Comparison of ENCODE assay signal across 20 mouse cellular contexts in genomic region chr10:111272905-111273304, GRCm38 (mm10). TPM values are rescaled to one million over a fixed set of nuclear protein-coding genes. Genes with fewer than 3 reads are reported as not detected.
DNase-seq lines count a peak whose midpoint lies in the region; ATAC-seq and TF ChIP-seq lines count a peak whose summit lies in the region.
"Had no signal": no experiment of that assay in that cellular context is flagged by ENCODE, and none has a peak within 500 bp of the region (broad histone marks: within the 10 kb centered on the region; RNA-seq: fewer than 3 reads in every experiment).

No protein-coding gene starts in this region.

- no peak overlapping the region for H3K4me2 ChIP-seq in lung, embryonic 14.5 days
- H3K4me2 ChIP-seq in heart, embryonic 16.5 days (ENCODE audit: low read depth, low read length) = no peak overlapping the region
- H3K4me2 ChIP-seq: neural tube, embryonic 15.5 days; stomach, embryonic 15.5 days had no signal

- WGBS in heart, adult 2 months = 40% methylated on average over 11 of the region's 11 CpGs
- WGBS in heart, embryonic 10.5 days = 51% methylated on average over 11 of the region's 11 CpGs
- WGBS in lung, embryonic 14.5 days = 68% methylated on average over 11 of the region's 11 CpGs
- WGBS in heart, embryonic 16.5 days = 50% methylated on average over 11 of the region's 11 CpGs

- DNase-seq in heart, adult 2 months = peak in 1 of 2 experiments; percentile 14
- DNase-seq in heart, embryonic 10.5 days (ENCODE audit: low spot score) = no peak
- DNase-seq in lung, embryonic 14.5 days = peak; percentile 39
- DNase-seq in lung, adult 18-20 months = no peak
- DNase-seq in lung, postnatal 36 days = peak; percentile 28
- DNase-seq in thymus, postnatal 4 days = no peak
- no peak for DNase-seq in gastrocnemius, postnatal 4 days (ENCODE audit: low spot score in 2 of 2)
- DNase-seq: adrenal gland, postnatal 25 days; cerebellum, adult 18-20 months; kidney, postnatal 14 days; liver, postnatal 0 days; right cerebral cortex, postnatal 14 days had no signal

- H3K4me1 ChIP-seq in heart, adult 2 months (ENCODE audit: control insufficient read depth, insufficient read depth, low read length) = peaks cover 3% of the 10 kb centered on the region
- peaks cover 14% of the 10 kb centered on the region for H3K4me1 ChIP-seq in heart, embryonic 10.5 days
- H3K4me1 ChIP-seq in lung, embryonic 14.5 days (ENCODE audit: insufficient read depth) = no peaks in the 10 kb centered on the region
- H3K4me1 ChIP-seq in heart, embryonic 16.5 days (ENCODE audit: control insufficient read depth, insufficient read depth, low read length) = peaks cover 14% of the 10 kb centered on the region
- H3K4me1 ChIP-seq: embryonic facial prominence, embryonic 10.5 days; limb, embryonic 10.5 days; neural tube, embryonic 15.5 days; stomach, embryonic 15.5 days had no signal

- peak overlapping the region; percentile 50 for H3K27ac ChIP-seq in heart, adult 2 months
- H3K27ac ChIP-seq in heart, embryonic 10.5 days = no peak overlapping the region
- H3K27ac ChIP-seq in lung, embryonic 14.5 days (ENCODE audit: low read depth) = 0 out of 2 replicates have a peak overlapping the region, but pooled peaks have one; percentile 42
- H3K27ac ChIP-seq in heart, embryonic 16.5 days (ENCODE audit: low read length) = peak overlapping the region; percentile 74
- H3K27ac ChIP-seq: embryonic facial prominence, embryonic 10.5 days; limb, embryonic 10.5 days; neural tube, embryonic 15.5 days; stomach, embryonic 15.5 days had no signal

- no peak overlapping the region for H3K9ac ChIP-seq in heart, adult 2 months (ENCODE audit: low read depth, low read length)
- H3K9ac ChIP-seq in lung, embryonic 14.5 days = no peak overlapping the region
- H3K9ac ChIP-seq in heart, embryonic 16.5 days (ENCODE audit: low read length) = no peak overlapping the region
- H3K9ac ChIP-seq: liver, postnatal 0 days; neural tube, embryonic 15.5 days; stomach, embryonic 15.5 days had no signal

- H3K27me3 ChIP-seq in heart, adult 2 months (ENCODE audit: control insufficient read depth, insufficient read depth, low read length) = no peaks in the 10 kb centered on the region
- H3K27me3 ChIP-seq in heart, embryonic 10.5 days (ENCODE audit: insufficient read depth, poor library complexity, severe bottlenecking) = no peaks in the 10 kb centered on the region
- no peaks in the 10 kb centered on the region for H3K27me3 ChIP-seq in lung, embryonic 14.5 days (ENCODE audit: insufficient read depth, low read length)
- H3K27me3 ChIP-seq in heart, embryonic 16.5 days (ENCODE audit: control insufficient read depth, insufficient read depth, low read length) = no peaks in the 10 kb centered on the region
- H3K27me3 ChIP-seq: CH12.LX; neural tube, embryonic 15.5 days; stomach, embryonic 15.5 days had no signal

- TF ChIP-seq CTCF in heart, adult 2 months (IDR thresholded peaks at IDR 0.05) = no peak
- TF ChIP-seq CTCF in lung, embryonic 14.5 days (IDR thresholded peaks at IDR 0.05; ENCODE audit: low read depth) = no peak

- no peak for TF ChIP-seq EP300 in heart, adult 2 months (IDR thresholded peaks at IDR 0.05; ENCODE audit: insufficient read depth, low read depth, low read length)

- peaks cover 14% of the 10 kb centered on the region for H3K36me3 ChIP-seq in heart, adult 2 months (ENCODE audit: control insufficient read depth, insufficient read depth, low read length)
- H3K36me3 ChIP-seq in heart, embryonic 10.5 days = peaks cover 35% of the 10 kb centered on the region
- H3K36me3 ChIP-seq in lung, embryonic 14.5 days (ENCODE audit: insufficient read depth) = peaks cover 35% of the 10 kb centered on the region
- H3K36me3 ChIP-seq in heart, embryonic 16.5 days (ENCODE audit: control insufficient read depth, insufficient read depth) = peaks cover 40% of the 10 kb centered on the region
- H3K36me3 ChIP-seq: stomach, embryonic 15.5 days had no signal

- TF ChIP-seq POLR2A in heart, adult 2 months (IDR thresholded peaks at IDR 0.05; ENCODE audit: insufficient read depth, low read depth, low read length) = no peak

- ATAC-seq in lung, embryonic 14.5 days (ENCODE audit: insufficient read depth) = no peak
- peak; percentile 47 for ATAC-seq in heart, embryonic 16.5 days (replicated peaks; ENCODE audit: extremely low read depth, insufficient read depth, low FRiP score)
- ATAC-seq: intestine, embryonic 16.5 days; liver, postnatal 0 days; midbrain, embryonic 16.5 days had no signal

- no peaks in the 10 kb centered on the region for H3K79me2 ChIP-seq in heart, adult 2 months (replicated peaks; ENCODE audit: control insufficient read depth, insufficient read depth, low read length)

- intact Hi-C loops in heart, adult 2 months (cut with DNase I) = loop anchor here (2.0 to 5.0 kb wide), 2 partner anchors 46 to 298 kb away; no protein-coding TSS in a partner anchor

- no peaks in the 10 kb centered on the region for H3K9me3 ChIP-seq in heart, embryonic 10.5 days
- H3K9me3 ChIP-seq in lung, embryonic 14.5 days (ENCODE audit: low read depth, low read length) = no peaks in the 10 kb centered on the region
- no peaks in the 10 kb centered on the region for H3K9me3 ChIP-seq in heart, embryonic 16.5 days (replicated peaks; ENCODE audit: control insufficient read depth, low read length)
- H3K9me3 ChIP-seq: embryonic facial prominence, embryonic 10.5 days; limb, embryonic 10.5 days; neural tube, embryonic 15.5 days; stomach, embryonic 15.5 days had no signal

- H3K4me3 ChIP-seq in heart, adult 2 months = no peak overlapping the region
- H3K4me3 ChIP-seq in heart, embryonic 10.5 days = no peak overlapping the region
- no peak overlapping the region for H3K4me3 ChIP-seq in lung, embryonic 14.5 days (ENCODE audit: low read depth, low read length)
- H3K4me3 ChIP-seq in heart, embryonic 16.5 days (ENCODE audit: low read length) = no peak overlapping the region
- H3K4me3 ChIP-seq: embryonic facial prominence, embryonic 10.5 days; limb, embryonic 10.5 days; neural tube, embryonic 15.5 days; stomach, embryonic 15.5 days had no signal

RNA-seq across cellular contexts. Expression of gene Bbs10, which starts 25.6 kb away (rescaled TPM):
- total RNA-seq in heart, adult 2 months (2021) = 1 to 10 TPM; 2.4 to 2.7 TPM
- polyA plus RNA-seq in heart, adult 2 months (2012; rRNA removed) = 1.1 and 2.5 TPM in 2 replicates
- polyA plus RNA-seq in heart, embryonic 10.5 days (2016; fragmentation: Nextera tagmentation; extraction: Ambion mirVana) = 5.1 and 5.9 TPM in 2 replicates
- polyA plus RNA-seq in lung, embryonic 14.5 days (2014; fragmentation: Nextera tagmentation; extraction: Ambion mirVana) = 5.8 and 6.4 TPM in 2 replicates
- polyA plus RNA-seq in heart, embryonic 16.5 days (2015; fragmentation: Nextera tagmentation; extraction: Ambion mirVana) = 3.8 and 3.9 TPM in 2 replicates
- 1 to 10 TPM; 3.2 to 3.5 TPM for total RNA-seq in gastrocnemius, postnatal 4 days (2021)

Comparison
In these comparisons a context has a peak if more than half of its experiments do, and no peak if none do; other contexts are left out.
1. DNase-seq: peak in lung, embryonic 14.5 days (single experiment) and lung, postnatal 36 days (single experiment); none in heart, embryonic 10.5 days (single experiment), lung, adult 18-20 months (0 of 2), thymus, postnatal 4 days (single experiment) and gastrocnemius, postnatal 4 days (0 of 2).